Mouse (Mus musculus): ENCODE results near the gene R3hcc1l. TPM values are rescaled to one million over a fixed set of nuclear protein-coding genes. Genes with fewer than 3 reads are reported as not detected.

R3hcc1l gene
- polyA plus RNA-seq, 2 experiments from 2014 or later = 50.1 to 53.5 TPM

DNA sequence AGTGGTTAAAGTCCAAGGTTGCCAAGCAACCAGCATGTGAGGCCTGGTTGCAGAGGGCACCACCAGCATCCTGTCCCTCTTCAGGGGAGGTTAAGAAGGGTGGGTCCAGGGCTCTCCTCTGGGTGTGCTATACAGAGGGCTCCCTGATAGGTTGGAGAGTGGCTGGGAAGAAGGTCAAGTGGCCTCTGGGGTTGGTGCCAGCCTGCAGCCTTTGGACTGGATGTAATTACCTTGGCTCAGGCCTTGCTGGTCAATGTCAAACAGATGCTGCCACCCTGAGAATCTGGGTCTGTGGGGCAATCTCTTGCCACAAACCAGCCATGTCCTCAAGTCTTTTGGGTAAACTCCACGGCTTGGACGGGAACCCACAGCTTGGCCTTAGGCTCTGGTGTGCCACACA is 82.9 kb downstream of the R3hcc1l start:
- no peak for ATAC-seq

DNA sequence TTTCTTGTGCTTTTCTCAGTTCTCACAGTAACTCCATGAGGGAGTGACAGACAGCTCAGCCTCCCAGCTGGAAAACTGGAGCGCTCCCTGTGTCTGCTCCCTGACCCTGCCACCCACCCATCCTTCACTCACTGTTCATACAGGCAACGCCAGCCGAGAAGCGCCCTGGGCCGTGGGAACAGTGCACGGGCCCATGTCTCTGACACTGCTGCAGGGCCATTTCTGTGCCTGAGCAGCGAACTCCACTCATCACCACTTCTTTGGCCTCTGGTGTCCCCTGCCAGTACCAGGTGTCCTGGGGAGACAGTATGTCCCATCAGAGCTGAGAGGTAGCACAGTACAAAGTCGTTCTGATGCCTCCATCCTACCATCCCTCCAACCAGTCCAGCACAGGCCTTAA is 83.5 kb downstream of the R3hcc1l start:
- no peak for ATAC-seq

DNA sequence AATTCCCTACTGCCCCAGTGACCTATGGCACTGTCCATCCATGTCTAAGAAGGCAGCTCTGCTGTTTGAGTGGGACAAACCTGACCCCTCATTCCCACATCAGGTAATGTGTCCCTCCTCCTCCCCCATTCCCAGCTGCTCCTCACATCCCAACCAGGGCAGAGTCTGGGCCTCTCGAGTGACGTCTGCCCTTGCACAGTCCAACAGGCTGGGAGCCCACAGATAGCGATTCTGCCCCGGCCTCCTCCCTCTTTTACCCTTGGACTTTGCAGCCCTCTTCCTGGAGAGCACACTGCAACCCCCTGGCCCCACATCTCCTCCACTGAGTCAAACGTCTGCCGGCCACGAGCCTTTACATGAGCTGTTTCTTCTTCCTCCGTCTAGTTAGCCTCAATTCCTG is 84.0 kb downstream of the R3hcc1l start:
- ATAC-seq = no peak

DNA sequence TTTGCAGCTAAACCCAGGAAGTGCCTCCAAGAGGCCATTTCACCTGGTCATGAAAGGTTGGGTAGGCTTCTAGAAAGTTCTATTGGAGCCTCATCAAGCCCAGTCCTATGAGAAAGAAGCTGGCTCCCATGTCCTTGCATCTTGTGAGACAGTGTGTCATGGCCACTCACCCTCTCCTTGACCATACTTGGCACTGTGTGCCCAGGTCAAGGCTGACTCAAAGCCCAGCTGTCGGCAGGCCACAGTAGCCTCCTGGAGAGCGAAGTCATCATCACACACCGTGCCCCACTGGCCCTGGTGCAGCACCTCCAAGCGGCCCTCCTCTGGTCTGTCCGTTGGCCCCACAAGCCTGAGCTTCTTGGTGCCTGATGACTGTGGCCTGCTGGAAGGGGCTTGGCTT is 89.5 kb downstream of the R3hcc1l start:
- no peak for ATAC-seq

DNA sequence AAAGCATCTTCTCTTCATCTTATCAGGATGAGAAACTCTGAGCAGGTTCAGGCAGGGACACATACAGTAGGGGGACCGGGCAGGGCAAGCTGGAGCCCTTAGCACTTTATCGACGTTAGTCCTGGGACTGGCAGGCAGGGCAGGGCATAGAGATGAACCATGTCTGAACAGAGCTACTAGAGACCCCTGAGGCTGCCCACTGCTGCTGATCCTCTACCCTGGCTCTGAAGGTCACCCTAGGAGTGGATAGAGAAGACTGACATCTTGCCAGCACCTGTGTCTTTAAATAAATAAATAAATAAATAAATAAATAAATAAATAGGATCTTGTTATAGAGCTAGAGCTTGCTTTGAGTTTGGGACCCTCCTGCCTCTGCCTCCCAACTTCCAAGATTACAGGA is 91.2 kb downstream of the R3hcc1l start:
- no peak for ATAC-seq

DNA sequence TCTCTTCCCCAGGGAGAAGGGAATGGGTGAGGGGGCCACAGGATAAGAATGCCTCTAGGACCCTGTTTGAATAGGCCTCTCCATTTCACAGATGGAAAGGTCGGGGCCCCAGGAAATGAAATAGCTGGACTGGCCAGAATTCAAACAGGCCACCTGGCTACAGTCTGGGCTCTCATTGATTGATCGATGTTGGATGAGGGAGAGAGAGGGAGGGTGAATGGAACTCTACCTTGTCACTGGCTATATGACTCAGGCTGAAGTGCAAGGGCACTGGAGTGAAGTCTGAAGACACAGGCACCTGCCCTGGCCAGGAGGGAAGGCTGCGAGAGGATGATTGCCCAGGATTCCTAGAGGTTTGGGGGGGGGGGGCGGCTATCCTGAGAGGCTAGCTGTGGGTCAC is 93.2 kb downstream of the R3hcc1l start:
- ATAC-seq = no peak

DNA sequence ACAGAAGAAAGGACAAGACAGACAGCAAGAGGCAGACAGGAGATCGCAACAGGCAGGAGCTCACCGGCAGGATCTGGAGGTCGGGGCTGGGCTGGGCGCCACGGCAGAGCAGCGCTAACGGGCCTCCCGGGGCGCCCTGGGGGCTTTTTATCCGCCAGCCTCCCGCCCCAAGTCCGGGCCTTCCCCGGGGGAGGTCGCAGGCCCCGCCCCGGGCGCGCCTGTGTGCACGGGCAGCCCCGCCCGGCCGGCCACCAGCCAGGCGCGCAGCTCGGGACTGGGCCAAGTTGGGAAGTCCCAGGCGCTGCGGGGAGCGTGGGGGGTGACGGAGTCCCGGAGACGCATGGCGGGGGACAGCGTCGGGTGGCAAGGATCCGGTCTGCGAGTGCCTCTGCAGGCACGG is 94.1 kb downstream of the R3hcc1l start, which contains the start of gene Loxl4:
Loxl4 (minus strand) TSS at position 160 of the 400 bp plus-strand sequence.
- no peak for ATAC-seq

DNA sequence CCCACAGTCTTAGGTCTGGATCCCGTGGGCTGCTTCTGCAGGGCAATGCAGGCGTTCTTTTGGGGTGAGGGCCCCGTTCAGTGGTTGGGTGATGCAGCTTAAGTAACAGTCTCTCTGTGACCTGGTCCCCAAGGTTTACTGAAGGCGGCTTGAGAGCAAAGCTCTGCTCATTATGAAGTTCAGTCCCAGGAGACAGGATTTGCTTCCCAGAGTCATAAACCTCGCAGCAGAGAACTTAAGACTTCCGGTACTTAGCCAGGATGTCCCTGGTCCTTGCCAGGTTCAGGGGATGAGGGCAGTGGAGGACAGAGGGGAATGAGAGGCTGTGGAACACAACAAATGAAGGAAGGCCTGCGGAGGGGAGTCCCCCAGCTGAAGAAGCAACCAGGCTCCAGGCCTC is 94.6 kb downstream of the R3hcc1l start:
- ATAC-seq = no peak

DNA sequence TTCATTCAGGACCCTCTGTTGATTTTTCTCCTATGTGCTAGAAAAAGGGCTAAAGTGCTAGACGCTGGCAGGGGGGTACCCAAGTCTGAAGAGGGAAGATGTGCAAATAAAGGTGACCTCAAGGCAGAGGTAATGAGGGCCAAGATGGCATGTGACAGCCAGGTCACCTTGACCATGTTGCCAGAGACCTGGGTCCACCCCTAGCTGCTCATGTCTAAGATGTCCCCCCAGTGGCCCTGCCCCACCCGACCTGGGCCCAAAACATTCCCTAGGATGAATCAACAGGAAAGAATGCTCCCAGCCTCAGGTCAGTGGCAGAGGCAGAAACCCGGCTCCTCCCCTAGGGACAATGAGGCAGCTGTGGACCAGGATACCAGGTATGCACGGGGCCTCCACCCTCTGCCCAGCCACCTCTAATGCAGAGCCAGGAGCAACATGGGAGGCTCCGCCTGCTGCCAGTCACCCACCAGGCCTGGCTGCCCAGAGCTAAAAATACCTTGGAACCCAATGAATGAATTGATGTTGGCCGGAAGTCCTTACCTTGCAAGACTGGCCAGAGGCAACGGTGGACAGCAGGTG is 95.2 kb downstream of the R3hcc1l start:
- ATAC-seq = no peak

DNA sequence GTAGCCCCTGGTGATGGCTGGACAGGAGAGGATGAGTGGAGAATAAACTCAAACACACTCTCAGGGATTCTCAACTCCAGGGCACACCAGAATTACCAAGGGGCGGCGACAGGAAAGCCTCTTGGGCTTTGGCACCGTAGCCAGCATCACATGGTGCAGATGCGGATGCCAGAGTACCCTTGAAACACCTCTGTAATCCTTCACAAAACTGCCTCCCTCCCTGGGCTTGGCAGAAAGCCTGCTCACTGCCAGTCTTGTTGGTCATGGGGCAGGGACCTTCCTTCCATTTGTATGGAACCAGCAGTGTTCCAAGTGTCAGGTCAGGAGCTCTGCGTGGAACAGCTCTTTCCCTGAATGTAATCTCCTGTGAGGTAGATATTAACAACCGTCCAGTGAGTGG is 109.5 kb downstream of the R3hcc1l start:
- no peak for ATAC-seq

DNA sequence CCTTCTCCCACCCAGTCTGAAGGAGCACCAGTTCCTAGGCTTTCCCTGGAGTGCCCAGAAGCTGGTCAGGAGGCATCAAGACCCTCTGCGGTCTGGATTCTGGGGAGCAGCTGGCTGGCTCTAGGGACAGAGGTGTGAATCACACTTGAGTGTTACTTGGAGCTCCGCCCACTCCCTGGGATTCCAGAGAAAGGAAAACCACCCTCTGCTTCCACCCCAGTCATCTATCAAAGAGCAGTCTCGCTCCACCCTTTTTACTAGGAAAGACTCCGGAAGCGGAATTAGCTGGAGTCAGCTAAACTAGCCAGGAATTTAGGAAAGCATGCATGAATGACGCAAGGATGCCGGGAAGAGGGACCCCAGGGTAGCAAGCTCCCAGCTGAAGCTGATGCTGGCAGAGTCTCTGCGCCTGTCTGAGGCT is 113.0 kb downstream of the R3hcc1l start:
- ATAC-seq = no peak

DNA sequence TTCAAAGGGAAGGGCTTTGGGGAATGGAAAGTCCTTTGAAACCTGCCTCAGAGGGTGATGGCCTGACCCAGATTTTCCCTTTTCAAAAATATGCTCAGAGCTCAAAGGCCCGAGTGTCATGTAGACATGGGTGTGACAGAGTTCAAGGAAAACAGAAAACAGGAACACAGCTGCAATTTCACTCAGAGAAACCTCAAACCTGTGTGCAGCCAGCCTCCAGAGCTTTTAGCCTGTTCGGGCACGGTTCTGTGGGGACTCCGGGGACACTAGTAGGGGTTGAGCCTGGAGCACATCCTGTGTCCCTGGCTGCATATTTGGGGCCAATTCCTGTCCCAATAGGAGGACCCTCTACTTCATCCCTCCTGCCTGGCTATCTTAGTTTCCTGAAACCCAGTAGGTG is 113.7 kb downstream of the R3hcc1l start:
- no peak for ATAC-seq

DNA sequence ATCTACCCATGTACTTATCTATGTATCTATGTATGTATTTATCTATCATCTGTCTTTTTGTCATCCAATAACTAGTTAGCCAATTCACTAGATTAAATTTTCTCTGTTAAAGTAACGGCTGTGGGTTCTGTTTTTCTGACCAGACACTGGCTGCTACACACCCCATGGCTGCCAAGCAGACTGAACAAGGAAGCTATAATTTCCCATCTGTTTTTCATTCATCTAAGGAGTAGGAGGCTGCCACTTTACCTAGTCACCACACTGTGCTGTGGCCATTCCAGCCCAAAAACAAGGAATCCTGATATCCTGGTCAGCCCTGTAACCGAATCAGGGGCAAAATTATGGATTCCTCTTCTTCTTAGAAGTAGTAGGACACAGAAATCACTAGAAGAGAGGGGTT is 115.1 kb downstream of the R3hcc1l start:
- ATAC-seq = no peak

DNA sequence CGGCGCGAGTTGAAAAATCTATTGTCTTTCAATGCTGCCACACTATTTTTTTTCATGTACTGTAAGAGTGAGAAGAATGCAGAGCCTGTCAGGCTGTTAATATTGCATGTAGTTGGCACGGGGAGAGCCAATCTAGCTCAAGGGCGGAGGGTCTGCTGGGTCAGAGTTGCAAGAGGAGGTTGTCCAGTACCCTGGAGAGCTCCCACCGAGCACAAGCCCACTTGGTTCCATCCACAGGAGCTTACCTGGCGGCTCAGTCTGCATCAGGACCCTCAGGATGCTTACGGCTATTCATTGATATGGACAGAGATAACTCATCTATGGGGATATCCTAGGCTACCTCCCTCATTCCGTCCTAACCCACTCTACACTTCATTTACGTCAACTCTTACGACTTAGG is 118.1 kb downstream of the R3hcc1l start:
- ATAC-seq = no peak

DNA sequence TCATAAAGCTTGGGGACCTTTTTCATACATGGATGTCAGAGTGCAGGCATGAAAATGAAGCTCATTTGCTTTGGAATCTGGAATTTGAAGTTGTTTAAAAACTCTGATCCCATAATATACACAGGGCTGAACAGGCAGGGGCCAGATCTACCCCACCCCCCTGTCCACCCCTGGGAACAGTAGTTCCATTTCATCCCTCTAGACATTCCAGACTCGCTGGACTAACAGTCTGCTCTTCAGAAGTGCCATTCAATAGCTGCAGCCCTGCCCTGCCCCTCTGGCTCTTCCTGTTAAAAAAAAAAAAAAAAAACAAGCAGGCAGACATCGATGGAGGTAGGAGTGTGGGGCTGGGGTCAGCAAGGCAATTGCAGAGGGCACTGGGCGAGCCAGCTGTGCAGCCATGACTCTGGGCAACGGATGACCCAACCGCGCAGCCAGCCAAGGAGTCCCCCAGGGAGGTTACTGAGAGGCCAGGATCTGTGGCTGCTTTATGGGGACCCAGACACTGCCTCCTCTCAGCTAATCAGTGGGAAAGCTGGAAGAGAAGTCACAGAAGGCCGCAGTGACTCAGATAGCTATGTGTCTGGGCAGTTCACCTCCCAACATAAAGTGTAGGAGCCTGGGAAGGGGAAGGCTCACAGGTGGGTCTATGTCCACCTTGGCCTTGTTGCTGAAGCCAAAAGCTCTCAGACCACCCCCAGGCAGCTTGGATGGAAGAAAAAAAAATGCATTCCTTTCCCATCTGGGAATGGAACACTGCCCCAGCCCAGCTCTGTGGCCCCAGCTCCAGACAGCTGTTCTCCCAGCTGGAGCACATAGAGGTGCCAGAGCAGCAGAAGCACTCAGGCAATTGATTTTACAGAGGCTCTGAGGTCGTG is 120.3 kb downstream of the R3hcc1l start:
- no peak for ATAC-seq

DNA sequence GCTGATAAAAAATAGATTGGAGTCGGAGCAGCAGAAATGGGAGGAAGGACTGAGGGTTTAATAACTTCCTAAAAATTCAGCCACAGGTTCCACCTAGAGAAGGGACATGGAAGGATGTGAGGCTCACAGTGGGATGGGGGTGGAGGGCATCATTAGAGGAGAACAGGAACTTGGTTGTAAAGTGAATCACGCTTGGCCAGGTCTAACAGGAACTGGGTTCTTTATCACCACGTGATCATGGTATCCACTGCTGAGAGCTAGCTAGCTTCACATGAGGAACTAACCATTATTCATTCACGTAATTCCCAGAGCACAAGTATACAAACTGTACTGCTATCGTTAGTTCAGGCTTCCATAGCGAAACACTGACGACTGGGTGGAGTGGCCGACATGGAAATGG is 121.0 kb downstream of the R3hcc1l start:
- ATAC-seq = no peak

DNA sequence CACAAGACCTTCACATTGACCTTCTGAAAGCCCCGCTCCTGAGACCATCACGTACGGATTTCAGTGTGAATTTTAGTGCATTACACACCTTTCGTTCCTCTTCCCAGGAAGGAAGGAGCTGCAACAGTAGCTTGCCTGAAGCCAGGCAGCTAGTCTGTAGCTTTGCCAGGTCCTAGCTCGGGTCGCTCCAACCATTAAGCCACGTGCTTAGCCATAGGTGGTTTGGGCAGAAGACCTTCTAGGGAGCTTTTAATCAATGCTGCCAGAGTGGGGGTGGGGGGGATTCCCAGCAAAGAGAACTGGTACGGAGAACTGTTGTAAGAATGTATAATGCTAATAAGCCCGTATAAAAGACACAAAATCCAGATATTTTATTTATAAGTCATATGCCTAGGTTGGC is 121.7 kb downstream of the R3hcc1l start:
- ATAC-seq = no peak

Other genes starting within 250 kb of the R3hcc1l start
- gene Crtac1, start 87.0 kb upstream of the R3hcc1l start, polyA plus RNA-seq (2017; shearing (Covaris generic)) = not detected
- under 1 TPM; 0.39 to 0.47 TPM for gene Loxl4, start 94.1 kb downstream of the R3hcc1l start, polyA plus RNA-seq (2017; shearing (Covaris generic))
- gene Pyroxd2, start 234.0 kb downstream of the R3hcc1l start, polyA plus RNA-seq (2017; shearing (Covaris generic)) = under 1 TPM; 0.39 to 0.77 TPM

Measured in CD4-positive, CD25-positive, alpha-beta regulatory T cell, adult 4 months (primary cell).